Mouse (Mus musculus): ENCODE results near the gene Prkd1.

- TF ChIP-seq POLR2A (IDR thresholded peaks at IDR 0.05; ENCODE audit: low read depth, low read length) (no peak), CTCF (conservative IDR thresholded peaks at IDR 0.05; ENCODE audit: insufficient read depth, insufficient read length, low read depth, low read length) (no peak)
Measured at GRCm38 (mm10) chr12:50296067-50296466, 352.8 kb downstream of the Prkd1 start.

All from kidney, adult 2 months (tissue).